Mouse (Mus musculus): ENCODE data around the gene Gm10762. TPM values are rescaled to one million over a fixed set of nuclear protein-coding genes. Genes with fewer than 3 reads are reported as not detected.
"Not testable (repeated sequence)": the region's sequence is repeated elsewhere in the genome, so short reads cannot be mapped to it uniquely, and the experiment has no call there.

The Gm10762 gene
- 1 to 10 TPM in 1 of 3 experiments, under 1 TPM in 2; 0.62 to 1.4 (median 0.78) TPM for polyA plus RNA-seq (2017; shearing (Covaris generic))

- ATAC-seq, result peak; percentile 9
Measured at GRCm38 (mm10) chr2:128967661-128968441, at the start of gene Gm10762. Gene Gm10762 (minus strand): TSS chr2:128967725.

GRCm38 (mm10) chr2:129008867-129009266 lies 41.3 kb upstream of the Gm10762 start:
- ATAC-seq, result not testable (repeated sequence)

- ATAC-seq, result no peak
Measured at GRCm38 (mm10) chr2:129006194-129006749, 38.7 kb upstream of the Gm10762 start.

GRCm38 (mm10) chr2:129004872-129005271 lies 37.3 kb upstream of the Gm10762 start:
- no peak for ATAC-seq

GRCm38 (mm10) chr2:128984746-128985145 lies 17.2 kb upstream of the Gm10762 start:
- ATAC-seq, result no peak

- no peak for ATAC-seq
Measured at GRCm38 (mm10) chr2:128975572-128975971, 8.0 kb upstream of the Gm10762 start.

GRCm38 (mm10) chr2:128972301-128972700 lies 4.8 kb upstream of the Gm10762 start:
- ATAC-seq, result no peak

- ATAC-seq, result no peak
Measured at GRCm38 (mm10) chr2:128968475-128969083, 1.1 kb upstream of the Gm10762 start.

GRCm38 (mm10) chr2:128966641-128967580 lies 614 bp downstream of the Gm10762 start, which contains the start of gene Zc3h6:
Gene Zc3h6 (plus strand): TSS chr2:128967402.
- peak; percentile 95 for ATAC-seq

GRCm38 (mm10) chr2:128966236-128966635 lies 1.3 kb downstream of the Gm10762 start:
- ATAC-seq, result no peak

- no peak for ATAC-seq
Measured at GRCm38 (mm10) chr2:128965505-128966105, 1.9 kb downstream of the Gm10762 start.

GRCm38 (mm10) chr2:128954186-128954585 lies 13.3 kb downstream of the Gm10762 start:
- no peak for ATAC-seq

GRCm38 (mm10) chr2:128947962-128948588 lies 19.4 kb downstream of the Gm10762 start:
- peak; percentile 37 for ATAC-seq

- ATAC-seq, result peak; percentile 89
Measured at GRCm38 (mm10) chr2:128943538-128944528, 23.7 kb downstream of the Gm10762 start, which contains the start of gene Zc3h8. Gene Zc3h8 (minus strand): TSS chr2:128944077.

- no peak for ATAC-seq
Measured at GRCm38 (mm10) chr2:128936256-128936655, 31.3 kb downstream of the Gm10762 start.

GRCm38 (mm10) chr2:128930704-128931103 lies 36.8 kb downstream of the Gm10762 start:
- ATAC-seq, result no peak

GRCm38 (mm10) chr2:128928446-128928845 lies 39.1 kb downstream of the Gm10762 start:
- ATAC-seq, result no peak

GRCm38 (mm10) chr2:128924799-128925198 lies 42.7 kb downstream of the Gm10762 start:
- no peak for ATAC-seq
